In the genomic region with DNA sequence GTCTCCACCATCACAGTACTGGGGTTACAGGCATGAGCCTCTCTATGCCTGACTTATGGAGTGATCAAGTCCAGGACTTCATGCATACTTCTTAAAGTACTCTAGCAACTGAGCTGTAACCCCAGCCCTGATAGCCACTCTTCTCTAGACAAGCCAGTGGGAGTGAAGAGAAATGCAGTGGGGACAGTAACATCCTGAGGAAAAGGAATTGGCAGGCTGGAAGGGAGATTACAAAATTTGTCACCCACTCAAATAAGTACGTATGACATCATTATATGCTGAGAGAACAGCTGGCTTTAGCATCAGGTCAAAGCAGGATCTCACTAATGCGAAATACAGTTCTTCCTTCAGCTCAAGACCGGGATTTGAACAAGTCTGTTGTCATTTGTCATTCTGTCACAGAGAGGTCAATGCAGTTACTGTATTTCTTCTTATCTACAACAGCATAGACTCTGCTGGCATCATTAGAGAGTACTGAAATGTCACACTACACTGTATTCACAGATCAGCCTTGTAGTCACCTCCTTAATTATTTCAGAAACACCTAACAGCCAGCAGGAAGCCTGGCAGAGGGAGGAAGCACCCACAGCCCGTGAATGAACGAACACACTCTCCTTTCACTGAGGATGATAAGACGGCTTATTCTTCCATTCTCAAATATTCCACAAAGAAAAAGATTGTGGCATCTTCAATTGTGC, we compare ENCODE assay signal across 15 mouse cellular contexts.
DNase-seq lines count a peak whose midpoint lies in the region; ATAC-seq and TF ChIP-seq lines count a peak whose summit lies in the region.
"Had no signal": no experiment of that assay in that cellular context is flagged by ENCODE, and none has a peak within 500 bp of the region (broad histone marks: within the 10 kb centered on the region; RNA-seq: fewer than 3 reads in every experiment).

No protein-coding gene starts in this region.

- 0 out of 2 replicates have a peak, but pooled peaks have one; percentile 24 for ATAC-seq in midbrain, embryonic 13.5 days
- no peak for ATAC-seq in midbrain, embryonic 11.5 days (ENCODE audit: low FRiP score)
- ATAC-seq in heart, embryonic 15.5 days (replicated peaks; ENCODE audit: insufficient number of reproducible peaks, insufficient read depth, low FRiP score, low read depth) = no peak; the same call in 1 of the 2 replicates
- ATAC-seq in midbrain, postnatal 0 days (ENCODE audit: low FRiP score) = peak; percentile 68; the same call in 1 of the 2 replicates
- no peak for ATAC-seq in erythroblast, adult 5-6 weeks (replicated peaks; ENCODE audit: low FRiP score, poor library complexity, severe bottlenecking)
- ATAC-seq: activated CD4-positive, CD25-positive, alpha-beta regulatory T cell, adult 4 months had no signal

- no peaks in the 10 kb centered on the region for H3K36me3 ChIP-seq in heart, embryonic 10.5 days
- no peaks in the 10 kb centered on the region for H3K36me3 ChIP-seq in midbrain, embryonic 13.5 days
- H3K36me3 ChIP-seq in midbrain, embryonic 11.5 days (ENCODE audit: control insufficient read depth, insufficient read depth, low read length) = no peaks in the 10 kb centered on the region
- no peaks in the 10 kb centered on the region for H3K36me3 ChIP-seq in heart, embryonic 15.5 days
- no peaks in the 10 kb centered on the region for H3K36me3 ChIP-seq in midbrain, postnatal 0 days (ENCODE audit: insufficient read depth, low read length)
- H3K36me3 ChIP-seq: neural tube, embryonic 15.5 days had no signal

- H3K4me2 ChIP-seq in midbrain, embryonic 13.5 days (replicated peaks) = 0 out of 2 replicates have a peak overlapping the region, but pooled peaks have one; percentile 11
- no peak overlapping the region for H3K4me2 ChIP-seq in midbrain, embryonic 11.5 days
- peak overlapping the region; percentile 29; the same call in 1 of the 2 replicates for H3K4me2 ChIP-seq in heart, embryonic 15.5 days
- H3K4me2 ChIP-seq in midbrain, postnatal 0 days (ENCODE audit: low read depth, low read length, poor library complexity, severe bottlenecking) = no peak overlapping the region
- H3K4me2 ChIP-seq: neural tube, embryonic 15.5 days had no signal

- no peak overlapping the region for H3K27ac ChIP-seq in heart, embryonic 10.5 days
- peak overlapping the region; percentile 32; the same call in 1 of the 2 replicates for H3K27ac ChIP-seq in midbrain, embryonic 13.5 days
- H3K27ac ChIP-seq in midbrain, embryonic 11.5 days (ENCODE audit: low read depth, low read length) = no peak overlapping the region
- peak overlapping the region; percentile 15; the same call in 1 of the 2 replicates for H3K27ac ChIP-seq in heart, embryonic 15.5 days
- H3K27ac ChIP-seq in midbrain, postnatal 0 days (ENCODE audit: low read depth, low read length) = peak overlapping the region; percentile 8
- H3K27ac ChIP-seq: gastrocnemius, adult 2 months; liver, embryonic 14.5 days; neural tube, embryonic 15.5 days had no signal

- no peaks in the 10 kb centered on the region for H3K9me3 ChIP-seq in heart, embryonic 10.5 days
- H3K9me3 ChIP-seq in midbrain, embryonic 13.5 days = no peaks in the 10 kb centered on the region
- no peaks in the 10 kb centered on the region for H3K9me3 ChIP-seq in midbrain, embryonic 11.5 days (ENCODE audit: control insufficient read depth, low read length)
- no peaks in the 10 kb centered on the region for H3K9me3 ChIP-seq in heart, embryonic 15.5 days (replicated peaks)
- H3K9me3 ChIP-seq in midbrain, postnatal 0 days (ENCODE audit: low read length) = no peaks in the 10 kb centered on the region
- H3K9me3 ChIP-seq: neural tube, embryonic 15.5 days had no signal

- no peak overlapping the region for H3K4me3 ChIP-seq in heart, embryonic 10.5 days
- no peak overlapping the region for H3K4me3 ChIP-seq in midbrain, embryonic 13.5 days (replicated peaks)
- H3K4me3 ChIP-seq in midbrain, embryonic 11.5 days (ENCODE audit: low read depth, low read length) = no peak overlapping the region
- no peak overlapping the region for H3K4me3 ChIP-seq in heart, embryonic 15.5 days
- H3K4me3 ChIP-seq in midbrain, postnatal 0 days (ENCODE audit: low read depth, low read length) = no peak overlapping the region
- H3K4me3 ChIP-seq: gastrocnemius, adult 2 months; neural tube, embryonic 15.5 days had no signal

- no peak overlapping the region for H3K9ac ChIP-seq in midbrain, embryonic 13.5 days (replicated peaks)
- H3K9ac ChIP-seq in midbrain, embryonic 11.5 days (ENCODE audit: low read length) = no peak overlapping the region
- no peak overlapping the region for H3K9ac ChIP-seq in heart, embryonic 15.5 days
- H3K9ac ChIP-seq in midbrain, postnatal 0 days (replicated peaks; ENCODE audit: low read length, poor library complexity, severe bottlenecking) = no peak overlapping the region
- H3K9ac ChIP-seq: liver, embryonic 14.5 days; neural tube, embryonic 15.5 days had no signal

- WGBS in heart, embryonic 10.5 days = 46% methylated on average over 6 of the region's 6 CpGs
- 56% methylated on average over 6 of the region's 6 CpGs for WGBS in midbrain, embryonic 13.5 days
- 82% methylated on average over 6 of the region's 6 CpGs for WGBS in midbrain, embryonic 11.5 days
- WGBS in heart, embryonic 15.5 days = 23% methylated on average over 6 of the region's 6 CpGs
- WGBS in midbrain, postnatal 0 days = 51% methylated on average over 6 of the region's 6 CpGs

- DNase-seq in heart, adult 8-10 months (ENCODE audit: low spot score) = peak; percentile 38
- no peak for DNase-seq in heart, embryonic 10.5 days (ENCODE audit: low spot score)
- DNase-seq in midbrain, embryonic 11.5 days (ENCODE audit: low spot score, missing footprints) = no peak
- DNase-seq in midbrain, postnatal 0 days (ENCODE audit: low spot score) = no peak
- no peak for DNase-seq in kidney, postnatal 25 days
- DNase-seq: cerebellum, adult 18-20 months; gastrocnemius, adult 2 months; right cerebral cortex, postnatal 14 days; thymus, postnatal 14 days had no signal

- no peak for TF ChIP-seq CTCF in midbrain, postnatal 0 days (IDR thresholded peaks at IDR 0.05)

- H3K4me1 ChIP-seq in heart, embryonic 10.5 days = peaks cover 6% of the 10 kb centered on the region; the same call in 1 of the 2 replicates
- peaks cover 17% of the 10 kb centered on the region for H3K4me1 ChIP-seq in midbrain, embryonic 13.5 days (replicated peaks)
- no peaks in the 10 kb centered on the region for H3K4me1 ChIP-seq in midbrain, embryonic 11.5 days (ENCODE audit: control insufficient read depth, insufficient read depth, low read length)
- peaks cover 15% of the 10 kb centered on the region for H3K4me1 ChIP-seq in heart, embryonic 15.5 days (replicated peaks)
- H3K4me1 ChIP-seq in midbrain, postnatal 0 days (ENCODE audit: insufficient read depth, low read length) = no peaks in the 10 kb centered on the region; the same call in 1 of the 2 replicates

- no peaks in the 10 kb centered on the region for H3K27me3 ChIP-seq in heart, embryonic 10.5 days (ENCODE audit: insufficient read depth, poor library complexity, severe bottlenecking)
- H3K27me3 ChIP-seq in midbrain, embryonic 13.5 days = no peaks in the 10 kb centered on the region
- no peaks in the 10 kb centered on the region for H3K27me3 ChIP-seq in midbrain, embryonic 11.5 days (ENCODE audit: control insufficient read depth, insufficient read depth, low read length)
- no peaks in the 10 kb centered on the region for H3K27me3 ChIP-seq in heart, embryonic 15.5 days
- H3K27me3 ChIP-seq in midbrain, postnatal 0 days (ENCODE audit: insufficient read depth, low read length) = no peaks in the 10 kb centered on the region
- H3K27me3 ChIP-seq: neural tube, embryonic 15.5 days had no signal

Comparison
In these comparisons a context has a peak if more than half of its experiments do, and no peak if none do; other contexts are left out.
1. H3K27ac ChIP-seq: peak in midbrain, embryonic 13.5 days (single experiment), heart, embryonic 15.5 days (single experiment) and midbrain, postnatal 0 days (single experiment); none in heart, embryonic 10.5 days (single experiment) and midbrain, embryonic 11.5 days (single experiment).
2. ATAC-seq: peak in midbrain, embryonic 13.5 days (single experiment) and midbrain, postnatal 0 days (single experiment); none in midbrain, embryonic 11.5 days (single experiment), heart, embryonic 15.5 days (single experiment) and erythroblast, adult 5-6 weeks (single experiment).
3. H3K4me2 ChIP-seq: peak in midbrain, embryonic 13.5 days (single experiment) and heart, embryonic 15.5 days (single experiment); none in midbrain, embryonic 11.5 days (single experiment) and midbrain, postnatal 0 days (single experiment).